Mouse (Mus musculus): ENCODE results near the gene Fbxw5. TPM values are rescaled to one million over a fixed set of nuclear protein-coding genes. Genes with fewer than 3 reads are reported as not detected.

The Fbxw5 gene
- polyA plus RNA-seq, 1 experiment from 2014 or later = 27.9 TPM

GRCm38 (mm10) chr2:25463630-25464029, 36.9 kb upstream of the Fbxw5 start:
- ATAC-seq (ENCODE audit: low read depth) (no peak), DNase-seq (no peak)
- peaks cover 42% of the 10 kb centered on the region for H3K4me1 ChIP-seq (replicated peaks)
- no peaks in the 10 kb centered on the region for H3K36me3 ChIP-seq
- H3K4me2 ChIP-seq = no peak overlapping the region
- H3K9me3 ChIP-seq (replicated peaks) = no peaks in the 10 kb centered on the region
- no peaks in the 10 kb centered on the region for H3K27me3 ChIP-seq
- WGBS (ENCODE audit: insufficient replicate concordance) = 67% methylated on average over 3 of the region's 3 CpGs
- no peak overlapping the region for H3K27ac ChIP-seq
- no peak overlapping the region for H3K9ac ChIP-seq
- no peak overlapping the region for H3K4me3 ChIP-seq (replicated peaks)

DNA sequence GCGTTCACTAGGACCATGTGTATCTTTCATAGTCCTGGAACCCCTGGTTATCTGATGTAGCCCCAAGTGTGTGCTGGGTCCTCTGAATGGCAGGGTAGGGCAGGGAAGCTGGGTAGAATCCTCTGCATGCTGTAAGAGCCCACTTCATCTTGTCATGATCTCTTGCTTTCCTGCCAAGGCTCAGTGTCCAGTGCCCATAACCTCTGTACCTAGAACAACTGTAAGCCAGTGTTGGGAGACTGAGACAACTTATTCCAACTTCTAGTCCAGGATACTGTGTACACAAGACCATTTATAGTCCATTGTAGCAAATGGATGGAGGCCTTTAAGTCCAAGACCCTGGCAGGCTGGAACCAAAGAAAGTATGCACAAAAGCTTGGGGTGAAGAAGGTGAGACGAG, 35.3 kb upstream of the Fbxw5 start:
- Histone ChIP-seq H3K9ac (no peak overlapping the region), H3K27ac (peak overlapping the region; percentile 18), H3K4me1 (replicated peaks) (peaks cover 26% of the 10 kb centered on the region), H3K4me3 (replicated peaks) (no peak overlapping the region), H3K27me3 (no peaks in the 10 kb centered on the region), H3K9me3 (replicated peaks) (no peaks in the 10 kb centered on the region), H3K4me2 (peak overlapping the region; percentile 12; the same call in 1 of the 2 replicates), H3K36me3 (no peaks in the 10 kb centered on the region)
- DNase-seq = no peak
- no peak for ATAC-seq (ENCODE audit: low read depth)
- 40% methylated on average over 2 of the region's 2 CpGs for whole genome bisulfite sequencing (ENCODE audit: insufficient replicate concordance)

DNA sequence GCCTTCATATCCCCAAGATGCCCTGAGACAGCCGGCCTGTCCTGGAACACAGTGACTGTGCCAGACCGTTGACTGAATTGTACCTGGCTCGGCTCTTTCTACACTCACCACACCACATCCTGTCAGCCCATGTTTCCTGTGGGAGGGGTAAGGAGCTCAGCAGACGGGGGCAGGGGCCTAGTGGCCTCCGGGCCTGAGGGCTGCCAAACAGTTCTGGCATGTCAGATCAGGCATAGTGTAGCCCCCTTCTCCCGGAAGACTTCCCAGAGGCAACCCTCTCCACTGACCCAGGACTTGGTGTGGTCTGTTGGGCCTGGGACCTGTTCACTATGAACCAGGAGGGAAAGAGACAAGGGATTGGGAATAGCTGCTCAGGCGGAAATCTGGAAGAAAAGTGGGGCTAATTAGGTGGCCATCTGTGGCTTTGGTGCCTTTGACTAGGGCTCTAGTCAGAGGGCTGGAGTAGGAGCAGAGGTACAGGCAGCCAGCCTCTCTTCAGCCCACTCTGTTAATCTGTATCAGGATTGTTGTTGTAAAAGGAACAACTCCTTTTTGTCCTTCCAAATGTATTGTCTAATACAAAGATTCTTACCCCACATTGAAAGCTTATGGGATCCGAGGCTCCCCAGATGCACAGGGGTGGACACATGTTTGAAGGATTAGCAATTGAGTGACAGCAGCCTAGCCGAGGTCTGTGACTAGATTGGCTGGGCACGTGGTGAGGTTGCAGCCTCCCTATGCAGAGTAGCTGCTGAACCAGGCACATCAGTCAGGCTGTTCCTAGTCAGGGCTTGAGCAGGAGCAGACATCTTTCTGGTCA, 34.5 kb upstream of the Fbxw5 start:
- ATAC-seq (ENCODE audit: low read depth) (no peak), DNase-seq (no peak)
- Histone ChIP-seq H3K4me1 (replicated peaks) (peaks cover 22% of the 10 kb centered on the region), H3K4me2 (peak overlapping the region; percentile 12; the same call in 1 of the 2 replicates), H3K36me3 (no peaks in the 10 kb centered on the region), H3K9ac (no peak overlapping the region), H3K27ac (no peak overlapping the region), H3K9me3 (replicated peaks) (no peaks in the 10 kb centered on the region), H3K4me3 (replicated peaks) (no peak overlapping the region), H3K27me3 (no peaks in the 10 kb centered on the region)
- WGBS (ENCODE audit: insufficient replicate concordance) = 15% methylated on average over 10 of the region's 10 CpGs

DNA sequence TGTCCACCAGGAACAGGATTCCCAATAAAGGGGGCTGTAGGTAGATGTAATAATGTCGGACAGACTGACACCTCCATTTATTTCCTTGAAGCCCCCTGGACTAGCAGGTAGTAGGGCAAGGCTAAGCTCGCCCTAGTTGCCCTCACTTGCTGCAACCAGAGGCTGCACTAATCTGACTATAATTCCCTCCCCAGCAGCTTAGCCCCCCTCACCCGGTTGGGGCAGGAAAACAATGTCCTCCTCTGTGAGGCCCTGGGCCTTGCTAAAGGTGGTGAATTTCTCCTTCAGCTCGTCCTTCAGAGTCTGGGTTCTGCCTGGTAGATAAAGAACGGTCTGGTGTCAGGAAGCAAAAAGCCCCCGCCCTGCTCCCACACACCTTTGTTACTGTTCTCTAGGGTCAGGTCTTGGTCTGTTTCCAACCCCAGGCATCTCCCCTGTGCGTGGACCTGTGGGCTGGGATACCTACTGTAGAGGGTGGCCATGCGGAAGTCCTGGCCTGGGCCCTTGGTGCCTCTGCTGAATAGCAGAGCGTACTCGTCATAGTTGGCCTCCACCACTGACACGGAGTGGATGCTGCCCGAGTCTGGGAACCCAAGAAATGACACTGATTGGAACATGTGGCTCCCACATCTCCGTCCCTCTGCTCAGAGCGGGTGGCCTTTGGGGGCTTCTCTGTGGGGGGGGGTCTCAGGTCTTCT, 32.8 kb upstream of the Fbxw5 start:
- H3K4me1 ChIP-seq (replicated peaks) = peaks cover 13% of the 10 kb centered on the region
- no peaks in the 10 kb centered on the region for H3K9me3 ChIP-seq (replicated peaks)
- no peak overlapping the region for H3K27ac ChIP-seq
- DNase-seq (no peak), ATAC-seq (ENCODE audit: low read depth) (no peak)
- no peaks in the 10 kb centered on the region for H3K27me3 ChIP-seq
- no peak overlapping the region for H3K4me3 ChIP-seq (replicated peaks)
- no peak overlapping the region for H3K9ac ChIP-seq
- 61% methylated on average over 14 of the region's 14 CpGs for WGBS (ENCODE audit: insufficient replicate concordance)
- no peak overlapping the region for H3K4me2 ChIP-seq
- no peaks in the 10 kb centered on the region for H3K36me3 ChIP-seq

- WGBS (ENCODE audit: insufficient replicate concordance) = 68% methylated on average over 10 of the region's 10 CpGs
- no peaks in the 10 kb centered on the region for H3K36me3 ChIP-seq
- no peak overlapping the region for H3K4me2 ChIP-seq
- H3K9me3 ChIP-seq (replicated peaks) = no peaks in the 10 kb centered on the region
- peaks cover 13% of the 10 kb centered on the region for H3K4me1 ChIP-seq (replicated peaks)
- no peak for ATAC-seq (ENCODE audit: low read depth)
- DNase-seq = no peak
- no peaks in the 10 kb centered on the region for H3K27me3 ChIP-seq
- H3K9ac ChIP-seq = no peak overlapping the region
- no peak overlapping the region for H3K4me3 ChIP-seq (replicated peaks)
- H3K27ac ChIP-seq = no peak overlapping the region
Observed at GRCm38 (mm10) chr2:25468962-25469915, 31.3 kb upstream of the Fbxw5 start.

DNA sequence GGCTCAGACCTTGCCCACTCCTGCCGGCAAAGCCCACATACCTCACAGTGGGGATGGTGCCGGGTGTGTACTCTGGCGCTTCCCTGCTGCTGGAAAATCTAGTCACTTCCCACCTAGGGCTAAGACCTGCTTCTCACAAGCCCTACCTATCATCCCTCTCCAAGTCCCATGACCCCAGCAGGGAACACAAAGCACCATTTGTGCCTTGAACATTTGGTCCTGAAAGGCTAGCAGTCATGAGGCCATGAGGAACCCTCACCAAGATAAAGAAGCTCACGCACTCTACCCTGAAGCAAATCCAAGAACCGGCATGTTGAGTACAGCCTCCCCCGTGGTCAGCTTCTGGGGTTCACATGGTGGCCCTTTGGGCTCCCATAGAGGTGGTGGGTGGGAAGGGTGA, 30.6 kb upstream of the Fbxw5 start, which contains the start of gene Ptgds:
Gene Ptgds, minus strand, starts transcription at position 78 of the 400 bp plus-strand sequence.
- Histone ChIP-seq H3K4me1 (replicated peaks) (peaks cover 10% of the 10 kb centered on the region), H3K36me3 (no peaks in the 10 kb centered on the region)
- DNase-seq = no peak

DNA sequence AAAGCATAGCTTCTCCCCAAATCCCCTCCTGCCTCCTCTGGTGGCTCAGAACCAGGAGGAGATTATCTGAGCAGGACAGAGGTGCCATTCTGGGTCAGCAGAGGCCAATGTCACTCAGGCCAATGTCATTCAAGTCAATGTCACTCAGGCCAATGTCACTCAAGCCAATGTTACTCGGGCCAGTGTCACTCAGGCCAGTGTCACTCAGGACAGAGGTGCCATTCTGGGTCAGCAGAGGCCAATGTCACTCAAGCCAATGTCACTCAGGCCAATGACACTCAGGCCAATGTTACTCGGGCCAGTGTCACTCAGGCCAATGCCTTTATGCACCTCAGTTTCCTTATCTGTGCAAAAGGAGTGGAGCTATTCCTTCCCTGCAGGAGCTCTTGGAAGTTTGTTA, 28.0 kb upstream of the Fbxw5 start:
- ATAC-seq (ENCODE audit: low read depth) (no peak), DNase-seq (no peak)
- no peaks in the 10 kb centered on the region for H3K9me3 ChIP-seq (replicated peaks)
- H3K4me2 ChIP-seq = no peak overlapping the region
- 61% methylated on average over 2 of the region's 2 CpGs for WGBS (ENCODE audit: insufficient replicate concordance)
- H3K4me3 ChIP-seq (replicated peaks) = no peak overlapping the region
- no peaks in the 10 kb centered on the region for H3K27me3 ChIP-seq
- no peaks in the 10 kb centered on the region for H3K4me1 ChIP-seq (replicated peaks)
- H3K27ac ChIP-seq = no peak overlapping the region
- H3K36me3 ChIP-seq = no peaks in the 10 kb centered on the region
- no peak overlapping the region for H3K9ac ChIP-seq

More for the DNA sequence above, 30.6 kb upstream of the Fbxw5 start, which contains the start of gene Ptgds:
- H3K9me3 ChIP-seq (replicated peaks) = no peaks in the 10 kb centered on the region
- no peaks in the 10 kb centered on the region for H3K27me3 ChIP-seq
- no peak within 1 kb of the TSS for H3K4me2 ChIP-seq
- no peak for ATAC-seq (ENCODE audit: low read depth)
- H3K27ac ChIP-seq = no peak within 1 kb of the TSS
- WGBS (ENCODE audit: insufficient replicate concordance) = 57% methylated on average over 6 of the region's 6 CpGs
- no peak within 1 kb of the TSS for H3K9ac ChIP-seq
- H3K4me3 ChIP-seq (replicated peaks) = no peak within 1 kb of the TSS

GRCm38 (mm10) chr2:25477541-25477940, 23.0 kb upstream of the Fbxw5 start:
- H3K36me3 ChIP-seq = no peaks in the 10 kb centered on the region
- H3K9me3 ChIP-seq (replicated peaks) = no peaks in the 10 kb centered on the region
- H3K9ac ChIP-seq = no peak overlapping the region
- 72% methylated on average over 8 of the region's 8 CpGs for WGBS (ENCODE audit: insufficient replicate concordance)
- H3K4me2 ChIP-seq = no peak overlapping the region
- H3K27ac ChIP-seq = no peak overlapping the region
- no peaks in the 10 kb centered on the region for H3K27me3 ChIP-seq
- DNase-seq (no peak), ATAC-seq (ENCODE audit: low read depth) (no peak)
- H3K4me3 ChIP-seq (replicated peaks) = no peak overlapping the region
- no peaks in the 10 kb centered on the region for H3K4me1 ChIP-seq (replicated peaks)

DNA sequence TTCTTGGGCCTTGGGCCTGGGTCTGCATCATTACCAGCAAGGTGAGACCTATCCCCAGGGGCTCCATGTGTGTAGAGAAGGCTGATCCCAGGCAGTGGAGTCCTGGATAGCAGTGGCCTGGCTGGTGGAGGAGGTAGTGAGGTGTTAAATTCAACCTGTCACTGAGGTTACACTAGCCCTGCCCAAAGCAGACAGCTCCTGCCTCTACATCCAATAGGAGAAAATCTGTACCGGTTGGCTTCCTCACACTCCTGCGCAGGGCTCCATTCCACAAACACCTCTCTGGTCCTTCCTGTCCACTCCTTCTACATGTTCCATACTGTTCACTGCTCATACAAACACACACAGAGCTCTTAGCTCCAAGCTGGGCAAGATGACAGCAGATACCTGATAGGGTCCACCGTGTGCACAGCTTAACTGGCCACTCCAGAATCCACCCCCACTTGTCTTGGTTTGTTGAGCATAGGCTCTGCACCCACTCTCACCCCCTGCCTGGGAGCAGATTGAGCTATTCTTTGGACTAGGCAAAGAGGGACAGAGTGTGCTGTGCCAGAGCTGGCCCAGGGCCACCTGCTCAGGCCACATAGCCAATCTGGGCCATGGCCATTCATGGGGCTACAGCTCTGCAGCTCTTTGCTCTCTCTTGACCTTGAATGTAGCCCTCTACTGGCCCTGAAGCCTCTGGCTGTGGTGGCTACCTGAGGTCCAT, 22.4 kb upstream of the Fbxw5 start:
- Histone ChIP-seq H3K9ac (no peak overlapping the region), H3K4me1 (replicated peaks) (no peaks in the 10 kb centered on the region), H3K36me3 (no peaks in the 10 kb centered on the region), H3K4me2 (no peak overlapping the region), H3K9me3 (replicated peaks) (no peaks in the 10 kb centered on the region), H3K27ac (no peak overlapping the region), H3K27me3 (no peaks in the 10 kb centered on the region), H3K4me3 (replicated peaks) (no peak overlapping the region)
- ATAC-seq (ENCODE audit: low read depth) (no peak), DNase-seq (no peak)
- WGBS (ENCODE audit: insufficient replicate concordance) = 72% methylated on average over 3 of the region's 3 CpGs

GRCm38 (mm10) chr2:25479551-25480311, 20.8 kb upstream of the Fbxw5 start:
- WGBS (ENCODE audit: insufficient replicate concordance) = 54% methylated on average over 10 of the region's 10 CpGs
- no peak for DNase-seq
- Histone ChIP-seq H3K9me3 (replicated peaks) (no peaks in the 10 kb centered on the region), H3K27ac (no peak overlapping the region), H3K4me2 (no peak overlapping the region), H3K27me3 (no peaks in the 10 kb centered on the region), H3K4me1 (replicated peaks) (0 out of 2 replicates have a peak, but pooled peaks cover under 1% of the 10 kb centered on the region), H3K36me3 (no peaks in the 10 kb centered on the region), H3K4me3 (replicated peaks) (no peak overlapping the region), H3K9ac (no peak overlapping the region)
- no peak for ATAC-seq (ENCODE audit: low read depth)
